Mouse (Mus musculus) gastrocnemius, adult 18-20 months (tissue): ENCODE data around the gene Pwp1. TPM values are rescaled to one million over a fixed set of nuclear protein-coding genes. Genes with fewer than 3 reads are reported as not detected.

ENCODE experiments used
- total RNA-seq, 2 experiments: library from RNA; stranded (reverse); gene quantifications; 2 replicates each; pipeline ENCODE4 v1.2.3; 2021

The Pwp1 gene
- total RNA-seq, 2 experiments from 2014 or later: 17.1 to 17.5 TPM

Other genes starting within 250 kb of the Pwp1 start
- gene Prdm4, start 87.6 kb downstream of the Pwp1 start, total RNA-seq: 10 to 100 TPM; 13.4 to 17.1 TPM
- gene Ascl4, start 98.2 kb downstream of the Pwp1 start, total RNA-seq: not detected
- 10 to 100 TPM; 43.0 to 47.5 TPM for gene Rtcb, start 128.3 kb downstream of the Pwp1 start, total RNA-seq
- not detected for gene Bpifc, start 182.4 kb downstream of the Pwp1 start, total RNA-seq
- 10 to 100 TPM; 11.3 to 12.7 TPM for gene Fbxo7, start 192.5 kb downstream of the Pwp1 start, total RNA-seq